Mouse (Mus musculus) macrophage (primary cell): ENCODE measurements around the gene Phf2. TPM values are rescaled to one million over a fixed set of nuclear protein-coding genes. Genes with fewer than 3 reads are reported as not detected.
A peak's percentile ranks its signal among the peaks of the same experiment; 100 is the strongest.

Source experiments
- H3K27ac ChIP-seq: fragments of 350-480 bp; formaldehyde crosslinking; 2 replicates; pipeline ENCODE4 v1.9.0; 2021
- H3K36me3 ChIP-seq: fragments of 350-480 bp; formaldehyde crosslinking; 2 replicates; pipeline ENCODE4 v1.9.0; 2021; ENCODE audit errors: inconsistent target
- H3K4me3 ChIP-seq: fragments of 350-480 bp; formaldehyde crosslinking; 2 replicates; pipeline ENCODE4 v1.9.0; 2021; ENCODE audit errors: inconsistent target
- H3K79me2 ChIP-seq: fragments of 350-480 bp; formaldehyde crosslinking; 2 replicates; pipeline ENCODE4 v1.9.0; 2021; ENCODE audit errors: inconsistent target
- WGBS: methylation state at CpG from one replicate; pipeline ENCODE4 v1.1.7; 2026; ENCODE audit warnings: inconsistent platforms; ENCODE audit not compliant: missing documents; 5-methylcytosine and 5-hydroxymethylcytosine counted together
- polyA plus RNA-seq: library from polyadenylated mRNA; stranded (reverse); fragments of 250-400 nt; gene quantifications from 3 replicates; pipeline ENCODE4 v1.2.4, GENCODE M21; 2018; ENCODE audit warnings: inconsistent platforms
- total RNA-seq, 78 experiments: library from RNA; depleted of rRNA; stranded (reverse); fragments of 250-400 nt; gene quantifications; 1 replicate in 9 of 78; 2 replicates in 24 of 78; 3 replicates in 43 of 78; 4 replicates in 2 of 78; pipeline ENCODE4 v1.2.4; 2018; ENCODE audit warnings: inconsistent platforms in 56 of 78

The Phf2 gene
- 10 to 100 TPM in 23 of 26 experiments, 1 to 10 TPM in 3; 5.8 to 32.4 (median 19.6) TPM for total RNA-seq (2018; cell fraction: chromatin; rRNA removed)
- 10 to 100 TPM; 15.5 to 29.1 (median 21.7) TPM for total RNA-seq (2018; cell fraction: cytosol; rRNA removed)
- 10 to 100 TPM; 12.3 to 29.5 (median 22.7) TPM for total RNA-seq (2018; cell fraction: nucleus; rRNA removed)
- polyA plus RNA-seq, result 17.3 to 20.6 TPM (median 20.4 TPM) in 3 replicates

- peak within 1 kb of the TSS; percentile 35; the same call in 1 of the 2 replicates for H3K27ac ChIP-seq
- no peaks in the 10 kb centered on the region for H3K36me3 ChIP-seq
- H3K79me2 ChIP-seq, result peaks cover 38% of the 10 kb centered on the region
- 1% methylated on average over 90 of the region's 117 CpGs for WGBS
- peak within 1 kb of the TSS; percentile 51 for H3K4me3 ChIP-seq
These were observed at the start of gene Phf2 for GRCm38 (mm10) chr13:48870771-48871731. TSS of gene Phf2 (minus strand) at chr13:48871119.

- Histone ChIP-seq H3K36me3 (peaks cover 69% of the 10 kb centered on the region), H3K4me3 (no peak overlapping the region), H3K27ac (no peak overlapping the region), H3K79me2 (peaks cover 95% of the 10 kb centered on the region)
- WGBS, result 93% methylated on average over 7 of the region's 7 CpGs
These were observed 49.0 kb upstream of the Phf2 start for GRCm38 (mm10) chr13:48919756-48920415.

GRCm38 (mm10) chr13:48917113-48917599 lies 46.2 kb upstream of the Phf2 start:
- H3K4me3 ChIP-seq, result no peak overlapping the region
- WGBS, result 98% methylated on average over 3 of the region's 3 CpGs
- H3K27ac ChIP-seq, result no peak overlapping the region
- H3K36me3 ChIP-seq, result peaks cover 79% of the 10 kb centered on the region
- peaks cover 80% of the 10 kb centered on the region for H3K79me2 ChIP-seq

GRCm38 (mm10) chr13:48913680-48914079 lies 42.8 kb upstream of the Phf2 start:
- WGBS, result 92% methylated on average over 1 of the region's 1 CpGs
- H3K27ac ChIP-seq, result no peak overlapping the region
- peaks cover 86% of the 10 kb centered on the region for H3K36me3 ChIP-seq
- no peak overlapping the region for H3K4me3 ChIP-seq
- H3K79me2 ChIP-seq, result peaks cover 52% of the 10 kb centered on the region

GRCm38 (mm10) chr13:48913141-48913540 lies 42.2 kb upstream of the Phf2 start:
- no peak overlapping the region for H3K4me3 ChIP-seq
- H3K27ac ChIP-seq, result no peak overlapping the region
- H3K36me3 ChIP-seq, result peaks cover 90% of the 10 kb centered on the region
- H3K79me2 ChIP-seq, result peaks cover 47% of the 10 kb centered on the region
- WGBS, result 89% methylated on average over 3 of the region's 3 CpGs

GRCm38 (mm10) chr13:48911426-48911825 lies 40.5 kb upstream of the Phf2 start:
- Histone ChIP-seq H3K4me3 (no peak overlapping the region), H3K27ac (no peak overlapping the region), H3K79me2 (peaks cover 30% of the 10 kb centered on the region; the same call in 1 of the 2 replicates), H3K36me3 (peaks cover 93% of the 10 kb centered on the region)
- WGBS, result 98% methylated on average over 7 of the region's 7 CpGs

GRCm38 (mm10) chr13:48905458-48905857 lies 34.5 kb upstream of the Phf2 start:
- Histone ChIP-seq H3K79me2 (no peaks in the 10 kb centered on the region; the same call in 1 of the 2 replicates), H3K4me3 (no peak overlapping the region), H3K36me3 (peaks cover 93% of the 10 kb centered on the region), H3K27ac (no peak overlapping the region)
- 100% methylated on average over 2 of the region's 2 CpGs for WGBS

- 18% methylated on average over 5 of the region's 5 CpGs for WGBS
- peaks cover 81% of the 10 kb centered on the region for H3K36me3 ChIP-seq
- peaks cover 4% of the 10 kb centered on the region; the same call in 1 of the 2 replicates for H3K79me2 ChIP-seq
- no peak overlapping the region for H3K4me3 ChIP-seq
- H3K27ac ChIP-seq, result no peak overlapping the region
These were observed 24.5 kb upstream of the Phf2 start for GRCm38 (mm10) chr13:48895376-48895775.

GRCm38 (mm10) chr13:48890260-48890960 lies 19.5 kb upstream of the Phf2 start:
- WGBS, result 95% methylated on average over 3 of the region's 4 CpGs
- H3K79me2 ChIP-seq, result peaks cover 4% of the 10 kb centered on the region; the same call in 1 of the 2 replicates
- H3K36me3 ChIP-seq, result peaks cover 86% of the 10 kb centered on the region
- no peak overlapping the region for H3K4me3 ChIP-seq
- H3K27ac ChIP-seq, result no peak overlapping the region

- H3K36me3 ChIP-seq, result peaks cover 35% of the 10 kb centered on the region
- H3K79me2 ChIP-seq, result no peaks in the 10 kb centered on the region
- under 1% methylated on average over 36 of the region's 36 CpGs for WGBS
- H3K4me3 ChIP-seq, result peak overlapping the region; percentile 26
- H3K27ac ChIP-seq, result peak overlapping the region; percentile 68
These were observed 7.6 kb upstream of the Phf2 start for GRCm38 (mm10) chr13:48878534-48878933.

GRCm38 (mm10) chr13:48877805-48878204 lies 6.9 kb upstream of the Phf2 start:
- Histone ChIP-seq H3K4me3 (peak overlapping the region; percentile 26; the same call in 1 of the 2 replicates), H3K27ac (peak overlapping the region; percentile 68), H3K79me2 (no peaks in the 10 kb centered on the region), H3K36me3 (peaks cover 28% of the 10 kb centered on the region; the same call in 1 of the 2 replicates)

- Histone ChIP-seq H3K79me2 (peaks cover 22% of the 10 kb centered on the region), H3K4me3 (no peak overlapping the region), H3K27ac (no peak overlapping the region), H3K36me3 (no peaks in the 10 kb centered on the region)
- WGBS, result 75% methylated on average over 5 of the region's 5 CpGs
These were observed 1.8 kb upstream of the Phf2 start for GRCm38 (mm10) chr13:48872726-48873125.

- H3K79me2 ChIP-seq, result peaks cover 29% of the 10 kb centered on the region
- H3K4me3 ChIP-seq, result peak overlapping the region; percentile 51
- no peaks in the 10 kb centered on the region for H3K36me3 ChIP-seq
- no peak overlapping the region for H3K27ac ChIP-seq
- WGBS, result 55% methylated on average over 7 of the region's 7 CpGs
These were observed 1.1 kb upstream of the Phf2 start for GRCm38 (mm10) chr13:48871887-48872606.
